Mouse (Mus musculus): ENCODE results near the gene Ovol2.

Gene Ovol2

DNA sequence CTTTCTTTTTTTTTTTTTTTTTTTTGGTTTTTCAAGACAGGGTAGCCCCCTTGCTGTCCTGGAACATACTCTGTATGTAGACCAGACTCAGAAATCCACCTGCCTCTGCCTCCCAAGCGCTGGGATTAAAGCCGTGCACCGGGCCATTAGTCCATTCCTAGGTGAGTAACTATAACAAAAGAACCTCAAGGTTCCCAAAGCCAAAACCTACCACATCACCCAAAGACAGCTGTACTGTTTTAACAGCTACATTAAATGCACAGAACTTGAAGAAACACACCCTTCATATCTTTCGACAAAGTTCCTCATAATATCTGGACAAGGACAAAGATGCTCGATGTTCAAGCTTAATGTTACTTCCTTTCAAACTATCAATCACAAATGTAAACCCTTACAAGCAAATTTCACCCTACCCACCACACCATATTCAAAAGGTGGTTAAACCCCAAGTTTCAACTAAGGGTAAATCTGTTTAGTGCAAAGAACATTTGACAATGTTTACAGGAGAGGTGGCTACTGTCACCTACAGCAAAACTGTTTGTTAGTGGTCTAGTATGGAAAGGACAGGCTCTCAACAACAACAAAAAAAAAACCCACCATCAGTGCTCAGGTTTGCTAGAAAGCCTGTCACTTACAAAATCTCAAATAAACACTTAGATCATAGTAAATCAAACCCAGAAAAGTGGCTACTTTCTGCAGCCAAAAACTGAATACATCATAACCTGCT lies 64.8 kb downstream of the Ovol2 start:
- DNase-seq (ENCODE audit: low spot score), result no peak

DNA sequence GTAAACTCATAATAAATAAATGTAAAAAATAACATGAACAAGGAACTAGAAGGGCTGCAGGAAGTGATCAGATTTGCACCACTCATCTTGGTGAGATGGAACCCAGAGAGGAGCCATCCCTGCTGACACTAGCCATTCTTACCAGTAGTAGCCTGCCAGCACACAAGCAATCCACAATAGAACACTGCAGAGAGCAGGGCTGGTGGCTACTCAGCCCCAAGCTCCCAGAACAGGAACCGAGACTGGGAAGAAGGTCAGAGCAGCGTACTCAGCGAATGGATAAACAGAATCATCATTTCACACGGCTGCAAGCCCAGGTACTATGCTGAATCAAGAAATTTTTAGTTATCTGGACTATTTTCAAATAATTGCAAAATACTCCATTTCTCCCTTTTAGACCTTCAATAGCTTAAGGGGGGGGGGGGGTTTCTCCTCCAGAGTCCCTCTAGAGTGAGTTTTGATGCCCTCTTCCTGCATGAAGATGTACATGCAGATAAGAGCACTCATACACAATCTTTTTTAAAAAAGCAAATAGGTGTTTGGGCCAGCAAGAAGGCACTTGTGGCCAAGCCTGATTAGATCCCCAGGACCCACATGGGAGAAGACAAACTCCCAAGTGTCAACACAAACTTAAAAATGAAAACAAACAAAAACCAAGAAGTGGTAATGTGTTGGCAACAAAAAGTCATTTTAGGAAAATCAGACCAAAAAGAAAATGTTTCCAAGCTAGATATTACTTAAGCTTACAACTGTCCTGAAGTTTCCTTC lies 65.8 kb downstream of the Ovol2 start:
- no peak for DNase-seq (ENCODE audit: low spot score)

DNA sequence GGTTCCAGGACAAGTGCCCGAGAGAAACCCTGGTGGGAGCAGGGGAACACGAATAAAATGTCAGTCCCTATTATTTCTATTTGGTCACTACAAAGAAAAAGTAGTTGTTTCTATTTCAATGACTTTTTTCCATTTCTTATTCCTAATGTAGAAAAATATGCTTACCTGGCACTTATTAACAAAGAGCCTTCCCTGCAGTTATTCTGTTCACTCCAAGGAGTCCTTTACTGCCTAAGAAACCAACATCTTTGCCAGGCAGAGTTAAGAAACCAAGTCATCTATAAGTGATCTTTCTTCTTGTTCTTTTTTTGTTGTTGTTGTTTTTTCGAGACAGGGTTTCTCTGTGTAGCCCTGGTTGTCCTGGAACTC lies 66.8 kb downstream of the Ovol2 start:
- DNase-seq (ENCODE audit: low spot score), result no peak

DNA sequence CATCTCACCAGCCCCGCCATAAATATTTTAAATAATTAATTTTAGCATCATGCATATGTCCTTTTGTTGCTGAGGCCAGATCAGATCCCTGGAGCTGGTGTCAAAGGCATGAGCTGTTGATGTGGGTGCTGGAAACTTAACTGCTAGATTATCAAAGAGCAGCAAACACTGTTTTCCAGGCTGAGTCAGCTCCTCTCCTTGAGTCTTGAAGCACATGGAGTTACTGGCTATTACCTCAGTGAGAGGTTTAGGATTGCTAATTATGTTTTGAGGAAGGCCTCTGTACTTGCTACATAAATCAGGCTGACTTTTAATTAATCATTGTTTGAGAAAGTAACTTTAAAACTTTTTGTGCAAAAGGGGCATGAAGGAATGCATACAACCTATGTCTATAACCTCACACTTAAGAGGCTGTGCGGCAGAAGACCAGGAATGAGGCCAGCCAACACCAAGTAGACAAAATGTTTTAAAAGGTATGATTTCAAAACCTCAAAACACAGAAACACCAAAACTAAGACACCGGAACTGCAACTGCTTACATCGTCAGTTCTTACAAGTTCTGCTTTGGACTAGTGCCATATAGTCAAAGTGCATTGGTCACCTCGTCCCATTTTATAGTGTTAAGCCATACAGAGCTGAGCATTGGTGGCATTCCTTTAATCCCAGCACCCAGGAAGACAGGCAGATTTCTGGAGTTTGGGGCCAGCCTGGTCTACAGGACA lies 67.4 kb downstream of the Ovol2 start:
- peak; percentile 48 for DNase-seq (ENCODE audit: low spot score)

DNA sequence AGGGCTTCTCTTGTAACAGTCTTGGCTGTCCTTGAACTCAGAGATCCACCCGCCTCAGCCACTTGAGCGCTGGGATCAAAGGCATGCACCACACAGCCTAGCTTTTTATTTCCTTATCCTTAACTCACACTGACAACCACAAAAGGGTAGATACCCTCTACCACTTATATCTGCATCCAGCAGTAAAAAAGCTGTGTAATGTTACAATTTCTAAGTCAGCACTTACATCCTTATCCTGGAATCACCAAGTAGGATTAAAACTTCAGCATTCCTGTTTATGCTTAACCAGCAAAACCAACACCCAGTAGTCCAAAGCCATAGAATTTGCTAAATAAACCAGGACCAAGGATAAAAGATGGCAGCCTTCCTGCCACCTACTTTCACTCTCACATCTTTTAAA lies 69.1 kb downstream of the Ovol2 start:
- DNase-seq (ENCODE audit: low spot score), result no peak

Data from adipocyte (in vitro differentiated cells).